Mouse (Mus musculus): ENCODE measurements around the gene Cyp4a29. TPM values are rescaled to one million over a fixed set of nuclear protein-coding genes. Genes with fewer than 3 reads are reported as not detected.
A peak's percentile ranks its signal among the peaks of the same experiment; 100 is the strongest.
"Not testable (repeated sequence)": the region's sequence is repeated elsewhere in the genome, so short reads cannot be mapped to it uniquely, and the experiment has no call there.

The Cyp4a29 gene
- not detected in 2 replicates for polyA plus RNA-seq (2012; rRNA removed)

DNA sequence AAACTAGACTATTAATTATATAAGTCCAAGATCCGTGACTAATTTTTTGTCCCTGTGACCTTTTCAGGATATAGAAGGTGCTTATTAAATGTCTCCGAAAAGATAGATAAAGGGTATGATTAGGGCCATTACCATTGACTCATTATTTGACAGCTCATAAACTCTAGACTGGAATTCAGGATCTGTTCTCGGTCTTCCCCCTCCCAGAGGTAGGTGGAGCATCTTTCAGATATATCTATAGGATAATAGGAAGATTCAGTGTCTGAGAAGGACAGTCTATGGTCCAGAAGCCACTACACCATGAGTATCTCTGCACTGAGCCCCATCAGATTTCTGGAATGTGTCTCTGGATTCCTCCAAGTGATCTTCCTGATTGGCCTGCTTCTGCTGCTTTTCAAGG lies at the start of gene Cyp4a29:
Gene Cyp4a29 (plus strand): TSS at position 301 of the 400 bp plus-strand sequence.
- TF ChIP-seq POLR2A (IDR thresholded peaks at IDR 0.05; ENCODE audit: borderline replicate concordance, insufficient read depth, low read length): no peak
- Histone ChIP-seq H3K4me3 (replicated peaks; ENCODE audit: insufficient read depth, low read depth, low read length) (no peak within 1 kb of the TSS), H3K4me1 (ENCODE audit: control insufficient read depth, insufficient read depth, low read length) (no peaks in the 10 kb centered on the region), H3K27ac (ENCODE audit: insufficient read depth, low read length) (no peak within 1 kb of the TSS), H3K27me3 (ENCODE audit: control insufficient read depth, insufficient read depth, low read length) (no peaks in the 10 kb centered on the region)
- DNase-seq: no peak
- 76% methylated on average over 3 of the region's 3 CpGs for WGBS

DNA sequence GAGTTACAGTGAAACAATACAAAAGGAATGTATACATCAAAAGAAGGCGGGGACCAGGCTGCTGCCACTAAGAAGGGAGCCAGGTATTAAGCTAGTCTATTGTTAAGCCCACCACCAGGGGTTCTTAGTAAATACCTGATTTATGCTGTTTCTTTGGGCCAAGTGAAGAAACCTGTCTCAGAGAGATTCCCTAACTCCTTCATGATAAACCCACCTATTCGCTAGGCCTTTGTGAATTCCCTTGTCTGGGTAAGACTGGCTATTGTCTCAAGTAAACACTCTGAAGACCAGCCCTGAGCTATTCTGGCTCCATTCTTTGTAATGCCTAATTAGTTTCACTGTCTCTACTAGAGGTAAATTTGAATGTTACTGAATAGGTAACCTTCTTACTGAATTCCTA lies 9.0 kb upstream of the Cyp4a29 start:
- DNase-seq; H3K4me1 ChIP-seq (ENCODE audit: control insufficient read depth, insufficient read depth, low read length); H3K4me3 ChIP-seq (replicated peaks; ENCODE audit: insufficient read depth, low read depth, low read length); H3K27ac ChIP-seq (ENCODE audit: insufficient read depth, low read length); H3K27me3 ChIP-seq (ENCODE audit: control insufficient read depth, insufficient read depth, low read length): not testable (repeated sequence)
- WGBS: 79% methylated on average over 2 of the region's 2 CpGs

DNA sequence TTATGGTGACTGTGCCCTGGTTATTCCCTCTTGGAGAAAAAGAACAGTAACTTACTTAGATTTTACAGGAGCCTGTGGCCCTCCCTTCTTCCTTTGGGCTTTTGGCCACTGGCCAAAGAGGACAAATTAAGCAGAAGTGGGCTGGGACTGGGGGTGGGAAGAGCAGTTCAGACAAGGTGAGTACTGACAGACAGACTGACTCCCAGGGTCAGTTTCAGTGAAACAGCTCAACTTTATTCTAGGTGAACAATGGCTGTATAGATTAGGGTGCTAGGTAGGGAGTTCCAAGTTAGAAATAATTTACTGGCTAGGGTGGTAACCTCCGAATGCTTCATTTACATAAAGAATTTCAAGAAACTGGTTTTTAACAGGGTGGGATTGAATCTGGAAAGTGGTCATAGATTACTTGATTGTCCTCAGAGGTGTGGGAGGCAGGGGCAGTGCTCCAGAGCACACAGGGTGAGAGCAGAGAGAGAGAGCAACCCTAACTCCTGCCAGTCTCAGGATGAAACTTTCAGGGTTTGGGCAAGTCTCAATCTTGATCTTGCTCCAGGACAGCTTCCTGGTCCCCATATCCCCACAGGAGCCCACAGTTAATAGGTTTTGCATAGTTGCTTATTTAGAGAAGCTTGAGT lies 5.3 kb upstream of the Cyp4a29 start:
- no peak for DNase-seq
- TF ChIP-seq CTCF (IDR thresholded peaks at IDR 0.05; ENCODE audit: borderline replicate concordance, insufficient read depth, low read depth, low read length) (no peak), POLR2A (IDR thresholded peaks at IDR 0.05; ENCODE audit: borderline replicate concordance, insufficient read depth, low read length) (no peak)
- WGBS: 68% methylated on average over 1 of the region's 1 CpGs
- Histone ChIP-seq H3K4me1 (ENCODE audit: control insufficient read depth, insufficient read depth, low read length) (no peaks in the 10 kb centered on the region), H3K27ac (ENCODE audit: insufficient read depth, low read length) (no peak overlapping the region), H3K4me3 (replicated peaks; ENCODE audit: insufficient read depth, low read depth, low read length) (no peak overlapping the region), H3K27me3 (ENCODE audit: control insufficient read depth, insufficient read depth, low read length) (no peaks in the 10 kb centered on the region; the same call in 1 of the 2 replicates)

DNA sequence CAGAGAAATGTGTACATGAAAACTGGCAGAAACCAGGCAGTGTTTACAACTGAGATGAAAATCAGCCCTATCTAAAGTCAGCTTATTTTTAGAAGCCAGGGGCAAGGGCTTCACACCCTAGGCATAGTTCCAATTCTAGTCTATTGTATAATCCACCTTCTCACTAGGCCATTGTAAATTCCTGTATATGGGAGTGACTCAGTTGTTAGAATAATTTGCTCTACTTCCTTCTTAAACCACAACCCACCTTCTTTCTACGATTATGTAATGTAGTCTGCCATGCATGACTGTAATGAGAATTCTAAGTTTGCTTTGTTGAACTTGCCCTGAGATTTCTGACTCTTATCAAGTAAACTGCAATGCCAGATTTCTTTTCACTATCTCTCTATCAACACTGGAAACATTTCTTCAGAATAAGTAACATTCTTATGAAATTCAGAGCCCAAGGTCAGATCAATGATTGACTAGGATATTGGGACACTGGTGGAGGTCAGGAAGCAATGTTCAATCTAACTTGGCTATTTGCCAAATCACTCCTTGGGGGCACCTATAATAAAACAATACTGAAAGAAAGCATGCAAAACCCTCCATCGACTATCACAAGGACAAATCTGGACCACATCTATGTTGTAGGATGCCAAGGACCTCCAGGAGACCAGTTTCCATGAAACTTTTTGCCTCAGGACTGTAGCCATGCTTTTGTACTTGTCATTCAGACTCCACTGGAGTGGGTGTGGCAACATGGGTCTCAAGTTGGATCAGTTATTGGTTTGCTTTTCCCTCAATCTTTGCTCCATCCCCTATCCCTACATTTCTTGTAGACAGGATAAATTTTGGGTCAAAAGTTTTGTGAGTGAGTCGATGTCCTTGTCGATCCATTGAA lies 23.0 kb downstream of the Cyp4a29 start:
- WGBS: 79% methylated on average over 3 of the region's 4 CpGs
- not testable (repeated sequence) for H3K27me3 ChIP-seq (ENCODE audit: control insufficient read depth, insufficient read depth, low read length); H3K4me3 ChIP-seq (replicated peaks; ENCODE audit: insufficient read depth, low read depth, low read length); DNase-seq; H3K4me1 ChIP-seq (ENCODE audit: control insufficient read depth, insufficient read depth, low read length); H3K27ac ChIP-seq (ENCODE audit: insufficient read depth, low read length)

GRCm38 (mm10) chr4:115278215-115278982 lies 36.5 kb downstream of the Cyp4a29 start:
- H3K27me3 ChIP-seq (ENCODE audit: control insufficient read depth, insufficient read depth, low read length); H3K4me1 ChIP-seq (ENCODE audit: control insufficient read depth, insufficient read depth, low read length); H3K27ac ChIP-seq (ENCODE audit: insufficient read depth, low read length); DNase-seq; H3K4me3 ChIP-seq (replicated peaks; ENCODE audit: insufficient read depth, low read depth, low read length): not testable (repeated sequence)
- 56% methylated on average over 2 of the region's 3 CpGs for WGBS

DNA sequence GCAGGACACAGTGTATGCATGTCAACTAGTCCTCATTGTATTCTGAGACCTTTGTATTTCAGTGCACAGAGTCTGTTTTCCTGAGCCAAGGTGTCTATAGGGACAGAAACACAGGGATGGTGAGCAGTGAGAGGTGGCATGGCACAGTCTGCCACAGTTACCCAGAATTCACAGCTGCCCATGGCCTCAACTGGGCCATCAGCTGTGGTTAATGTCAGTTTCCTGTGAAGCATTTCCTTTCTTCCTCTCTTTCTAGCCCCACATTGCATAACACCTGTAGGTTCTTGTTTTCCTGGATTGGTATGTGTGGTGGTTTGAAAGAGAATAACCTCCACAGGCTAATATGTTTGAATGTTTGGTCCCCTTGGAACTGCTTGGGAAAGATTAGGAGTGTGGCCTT lies 38.5 kb downstream of the Cyp4a29 start:
- TF ChIP-seq CTCF (IDR thresholded peaks at IDR 0.05; ENCODE audit: borderline replicate concordance, insufficient read depth, low read depth, low read length) (no peak), POLR2A (IDR thresholded peaks at IDR 0.05; ENCODE audit: borderline replicate concordance, insufficient read depth, low read length) (no peak)
- no peak overlapping the region for H3K27ac ChIP-seq (ENCODE audit: insufficient read depth, low read length)
- H3K4me3 ChIP-seq (replicated peaks; ENCODE audit: insufficient read depth, low read depth, low read length): no peak overlapping the region
- DNase-seq: no peak
- H3K4me1 ChIP-seq (ENCODE audit: control insufficient read depth, insufficient read depth, low read length): no peaks in the 10 kb centered on the region
- no peaks in the 10 kb centered on the region for H3K27me3 ChIP-seq (ENCODE audit: control insufficient read depth, insufficient read depth, low read length)

DNA sequence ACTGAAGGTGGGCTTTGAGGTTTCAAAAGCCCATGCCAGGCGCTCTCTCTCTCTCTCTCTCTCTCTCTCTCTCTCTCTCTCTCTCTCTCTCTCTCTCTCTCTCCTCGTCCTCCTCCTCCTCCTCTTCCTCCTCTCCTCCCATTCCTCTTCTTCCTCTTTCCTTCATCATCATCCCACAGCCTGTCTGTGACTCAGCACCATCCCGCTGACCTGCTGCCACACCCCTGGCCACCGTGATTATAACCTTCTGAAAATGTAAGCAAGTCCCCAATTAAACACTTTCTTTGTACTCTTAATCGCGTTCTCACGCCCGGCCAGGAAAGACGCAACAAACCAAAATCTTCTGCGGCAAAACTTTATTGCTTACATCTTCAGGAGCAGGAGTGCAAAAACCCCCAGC lies 38.9 kb downstream of the Cyp4a29 start:
- not testable (repeated sequence) for H3K27ac ChIP-seq (ENCODE audit: insufficient read depth, low read length); DNase-seq; H3K27me3 ChIP-seq (ENCODE audit: control insufficient read depth, insufficient read depth, low read length); H3K4me1 ChIP-seq (ENCODE audit: control insufficient read depth, insufficient read depth, low read length)
- H3K4me3 ChIP-seq (replicated peaks; ENCODE audit: insufficient read depth, low read depth, low read length): peak overlapping the region; percentile 53
- WGBS: 6% methylated on average over 10 of the region's 10 CpGs

- not testable (repeated sequence) for H3K4me3 ChIP-seq (replicated peaks; ENCODE audit: insufficient read depth, low read depth, low read length); H3K4me1 ChIP-seq (ENCODE audit: control insufficient read depth, insufficient read depth, low read length); H3K27ac ChIP-seq (ENCODE audit: insufficient read depth, low read length); DNase-seq; H3K27me3 ChIP-seq (ENCODE audit: control insufficient read depth, insufficient read depth, low read length)
- WGBS: 7% methylated on average over 20 of the region's 23 CpGs
These were observed 39.4 kb downstream of the Cyp4a29 start for GRCm38 (mm10) chr4:115281231-115281767.

DNA sequence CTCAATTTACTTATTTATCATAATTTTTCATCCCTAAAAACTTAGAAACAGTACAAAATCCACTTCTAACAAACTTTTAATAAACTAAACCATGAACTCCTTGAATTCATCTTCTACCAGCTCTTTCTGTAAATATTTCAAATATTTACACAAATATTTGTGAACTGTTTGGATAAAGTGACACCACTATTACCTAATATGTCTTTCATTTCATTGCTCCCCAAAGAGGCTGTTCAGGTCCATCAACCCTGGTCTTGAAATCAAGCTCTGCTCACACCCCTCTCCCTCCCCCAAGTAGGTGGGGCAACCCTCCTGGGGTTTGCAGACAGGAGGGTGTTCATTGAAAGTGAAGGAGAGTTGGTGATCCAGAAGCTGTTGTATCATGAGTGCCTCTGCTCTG lies 56.9 kb downstream of the Cyp4a29 start, which contains the start of gene Cyp4a12a:
Gene Cyp4a12a (plus strand): TSS at position 301 of the 400 bp plus-strand sequence.
- H3K4me3 ChIP-seq (replicated peaks; ENCODE audit: insufficient read depth, low read depth, low read length); H3K4me1 ChIP-seq (ENCODE audit: control insufficient read depth, insufficient read depth, low read length); H3K27ac ChIP-seq (ENCODE audit: insufficient read depth, low read length); DNase-seq; H3K27me3 ChIP-seq (ENCODE audit: control insufficient read depth, insufficient read depth, low read length): not testable (repeated sequence)
